Mouse (Mus musculus): ENCODE data around the gene Gpc1. TPM values are rescaled to one million over a fixed set of nuclear protein-coding genes. Genes with fewer than 3 reads are reported as not detected.

The Gpc1 gene
- polyA plus RNA-seq, 1 experiment, result 11.1 TPM

DNA sequence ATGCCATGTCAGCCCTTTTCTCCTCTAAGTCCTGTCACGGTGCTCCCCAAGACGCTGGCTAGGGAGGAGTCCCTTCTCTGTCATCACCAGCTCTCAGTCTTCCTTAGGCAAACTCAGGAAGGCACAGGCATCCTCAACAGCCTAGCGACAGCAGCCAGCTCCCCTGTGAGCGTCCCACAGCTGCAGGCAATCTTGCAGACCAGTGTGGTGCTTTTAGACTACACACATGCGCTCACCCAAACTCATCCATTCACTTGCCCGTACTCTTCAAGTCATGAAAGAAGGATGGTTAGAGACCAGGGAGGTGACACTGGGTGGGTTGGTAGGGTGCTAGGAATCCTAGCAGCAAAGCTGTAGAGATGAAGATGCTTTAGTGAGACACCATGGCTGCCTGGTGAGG, 30.1 kb downstream of the Gpc1 start:
- Histone ChIP-seq H3K27me3 (ENCODE audit: control insufficient read depth, insufficient read depth, low read length) (no peaks in the 10 kb centered on the region), H3K4me1 (ENCODE audit: control insufficient read depth, insufficient read depth, insufficient read length) (no peaks in the 10 kb centered on the region), H3K4me3 (ENCODE audit: extremely low read depth, insufficient read depth, insufficient read length) (no peak overlapping the region), H3K36me3 (ENCODE audit: control insufficient read depth, insufficient read depth, low read length) (no peaks in the 10 kb centered on the region), H3K27ac (ENCODE audit: insufficient read depth, low read length) (no peak overlapping the region)
- 77% methylated on average over 6 of the region's 6 CpGs for WGBS
- DNase-seq (ENCODE audit: low read depth in 1 of 2, low spot score in 2 of 2), result no peak
- TF ChIP-seq POLR2A (IDR thresholded peaks at IDR 0.05; ENCODE audit: low read depth, low read length) (no peak), CTCF (IDR thresholded peaks at IDR 0.05; ENCODE audit: extremely low read depth, insufficient read depth, insufficient read length, insufficient replicate concordance) (no peak)

DNA sequence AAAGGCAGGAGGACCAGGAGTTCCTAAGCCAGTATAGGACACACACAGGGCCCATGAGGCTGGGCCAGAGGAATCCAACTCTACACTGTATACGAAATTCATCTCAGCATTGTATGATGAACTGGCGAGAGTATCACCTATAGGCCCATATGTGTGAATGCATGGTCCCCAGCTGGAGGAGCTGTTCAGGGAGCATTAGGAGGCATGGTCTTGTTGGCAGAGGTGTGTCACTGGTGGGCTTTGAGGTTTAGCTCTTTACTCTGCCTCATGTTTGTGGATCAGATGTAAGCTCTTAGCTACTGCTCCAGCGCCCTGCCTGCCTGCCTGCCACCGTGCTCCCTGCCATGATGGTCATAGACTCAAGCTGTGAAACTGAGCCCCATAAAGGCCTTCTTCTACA, 31.8 kb downstream of the Gpc1 start:
- H3K27ac ChIP-seq (ENCODE audit: insufficient read depth, low read length), result no peak overlapping the region
- no peaks in the 10 kb centered on the region for H3K4me1 ChIP-seq (ENCODE audit: control insufficient read depth, insufficient read depth, insufficient read length)
- no peak for DNase-seq (ENCODE audit: low read depth in 1 of 2, low spot score in 2 of 2)
- WGBS, result 88% methylated on average over 4 of the region's 4 CpGs
- no peak overlapping the region for H3K4me3 ChIP-seq (ENCODE audit: extremely low read depth, insufficient read depth, insufficient read length)
- no peaks in the 10 kb centered on the region for H3K27me3 ChIP-seq (ENCODE audit: control insufficient read depth, insufficient read depth, low read length)
- TF ChIP-seq POLR2A (IDR thresholded peaks at IDR 0.05; ENCODE audit: low read depth, low read length), result no peak
- TF ChIP-seq CTCF (IDR thresholded peaks at IDR 0.05; ENCODE audit: extremely low read depth, insufficient read depth, insufficient read length, insufficient replicate concordance), result no peak
- no peaks in the 10 kb centered on the region for H3K36me3 ChIP-seq (ENCODE audit: control insufficient read depth, insufficient read depth, low read length)

DNA sequence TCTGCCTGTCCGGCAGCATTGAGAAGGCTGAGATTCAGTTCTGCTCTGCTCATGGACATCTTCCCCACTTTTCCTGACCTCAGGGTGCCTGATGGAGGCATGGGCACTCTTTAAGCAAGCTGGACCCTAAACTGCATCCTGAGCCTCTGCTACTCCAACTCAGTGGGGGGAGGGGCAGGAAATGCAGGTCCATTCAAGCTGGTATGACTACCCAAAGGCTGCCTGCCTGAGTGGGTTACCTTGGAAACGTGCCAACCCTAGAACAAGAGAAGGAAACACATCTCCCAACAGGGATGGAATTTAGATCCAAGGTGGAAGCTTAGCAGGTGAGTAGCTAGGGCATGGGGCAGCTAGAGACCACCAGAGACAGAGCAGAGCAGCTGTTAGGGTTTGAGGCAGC, 34.7 kb downstream of the Gpc1 start:
- no peak for TF ChIP-seq POLR2A (IDR thresholded peaks at IDR 0.05; ENCODE audit: low read depth, low read length)
- no peak for TF ChIP-seq CTCF (IDR thresholded peaks at IDR 0.05; ENCODE audit: extremely low read depth, insufficient read depth, insufficient read length, insufficient replicate concordance)
- H3K36me3 ChIP-seq (ENCODE audit: control insufficient read depth, insufficient read depth, low read length), result no peaks in the 10 kb centered on the region
- DNase-seq (ENCODE audit: low read depth in 1 of 2, low spot score in 2 of 2), result no peak
- H3K4me1 ChIP-seq (ENCODE audit: control insufficient read depth, insufficient read depth, insufficient read length), result no peaks in the 10 kb centered on the region
- no peak overlapping the region for H3K27ac ChIP-seq (ENCODE audit: insufficient read depth, low read length)
- no peak overlapping the region for H3K4me3 ChIP-seq (ENCODE audit: extremely low read depth, insufficient read depth, insufficient read length)
- no peaks in the 10 kb centered on the region for H3K27me3 ChIP-seq (ENCODE audit: control insufficient read depth, insufficient read depth, low read length)
- 64% methylated on average over 2 of the region's 2 CpGs for WGBS

DNA sequence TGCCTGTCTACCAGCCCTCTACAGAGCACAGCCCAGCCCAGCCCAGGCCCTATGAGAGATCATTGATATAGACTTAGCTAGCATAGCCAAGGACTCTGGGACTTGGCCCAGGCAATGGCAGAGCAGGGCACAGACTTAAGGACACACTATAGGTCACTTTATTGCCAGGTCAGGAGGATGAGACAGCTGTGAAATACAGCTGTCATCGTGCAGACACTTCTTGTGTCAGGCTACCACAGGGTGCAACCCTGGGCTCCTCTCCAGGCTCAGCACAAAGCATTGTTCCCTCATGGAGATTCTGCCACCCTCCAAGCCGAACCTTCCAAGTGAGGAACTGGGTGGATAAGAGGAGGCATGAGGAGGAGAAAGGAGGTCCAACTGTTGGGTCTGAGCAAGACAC, 38.5 kb downstream of the Gpc1 start:
- 79% methylated on average over 2 of the region's 2 CpGs for WGBS

DNA sequence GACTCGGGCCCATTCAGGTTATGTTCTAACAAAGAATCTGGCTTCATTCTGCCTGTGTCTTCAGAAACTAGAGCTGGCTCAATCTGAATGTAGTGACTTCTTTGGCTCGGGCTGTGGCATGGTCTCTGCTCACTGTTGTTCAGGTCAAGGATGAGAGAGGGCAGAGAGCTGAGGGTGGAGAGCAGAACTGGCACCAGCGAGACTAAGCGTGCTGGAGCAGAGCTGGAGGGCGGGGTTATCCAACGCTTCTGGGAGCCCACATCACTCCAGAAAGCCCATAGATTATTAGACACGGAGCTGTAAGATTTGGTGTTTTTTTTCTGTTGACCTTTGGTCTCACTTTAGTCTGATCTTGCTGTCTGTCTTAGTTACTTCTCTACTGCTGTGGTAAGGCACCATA, 41.2 kb downstream of the Gpc1 start:
- H3K27ac ChIP-seq (ENCODE audit: insufficient read depth, low read length), result no peak overlapping the region
- no peaks in the 10 kb centered on the region for H3K36me3 ChIP-seq (ENCODE audit: control insufficient read depth, insufficient read depth, low read length)
- H3K4me1 ChIP-seq (ENCODE audit: control insufficient read depth, insufficient read depth, insufficient read length), result no peaks in the 10 kb centered on the region
- no peaks in the 10 kb centered on the region for H3K27me3 ChIP-seq (ENCODE audit: control insufficient read depth, insufficient read depth, low read length)
- no peak for DNase-seq (ENCODE audit: low read depth in 1 of 2, low spot score in 2 of 2)
- no peak overlapping the region for H3K4me3 ChIP-seq (ENCODE audit: extremely low read depth, insufficient read depth, insufficient read length)
- TF ChIP-seq CTCF (IDR thresholded peaks at IDR 0.05; ENCODE audit: extremely low read depth, insufficient read depth, insufficient read length, insufficient replicate concordance) (no peak), POLR2A (IDR thresholded peaks at IDR 0.05; ENCODE audit: low read depth, low read length) (no peak)
- WGBS, result 88% methylated on average over 7 of the region's 7 CpGs

More for the DNA sequence above, 38.5 kb downstream of the Gpc1 start:
- no peaks in the 10 kb centered on the region for H3K36me3 ChIP-seq (ENCODE audit: control insufficient read depth, insufficient read depth, low read length)
- no peak overlapping the region for H3K27ac ChIP-seq (ENCODE audit: insufficient read depth, low read length)
- H3K27me3 ChIP-seq (ENCODE audit: control insufficient read depth, insufficient read depth, low read length), result no peaks in the 10 kb centered on the region
- DNase-seq (ENCODE audit: low read depth in 1 of 2, low spot score in 2 of 2), result no peak
- TF ChIP-seq CTCF (IDR thresholded peaks at IDR 0.05; ENCODE audit: extremely low read depth, insufficient read depth, insufficient read length, insufficient replicate concordance) (no peak), POLR2A (IDR thresholded peaks at IDR 0.05; ENCODE audit: low read depth, low read length) (no peak)
- H3K4me1 ChIP-seq (ENCODE audit: control insufficient read depth, insufficient read depth, insufficient read length), result no peaks in the 10 kb centered on the region
- H3K4me3 ChIP-seq (ENCODE audit: extremely low read depth, insufficient read depth, insufficient read length), result no peak overlapping the region

DNA sequence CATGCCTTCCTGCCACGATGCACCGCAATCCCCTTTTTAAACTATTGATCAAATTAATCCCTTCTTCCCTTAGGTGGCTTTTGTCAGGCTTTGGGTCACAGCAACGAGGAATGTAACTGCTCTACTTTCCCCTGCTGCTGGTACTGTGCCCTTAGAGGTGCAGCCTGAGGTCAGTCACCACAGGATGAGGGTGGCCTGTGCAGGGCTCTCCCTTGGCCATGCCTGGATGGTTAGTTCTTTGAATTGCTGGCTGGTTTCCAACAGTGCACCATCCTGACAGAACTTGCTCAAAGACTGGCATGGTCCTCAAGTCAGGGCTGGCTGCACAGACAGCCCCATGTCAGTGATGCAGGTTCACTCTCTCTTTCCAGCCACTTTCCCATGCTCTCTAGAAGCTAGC, 42.6 kb downstream of the Gpc1 start:
- TF ChIP-seq POLR2A (IDR thresholded peaks at IDR 0.05; ENCODE audit: low read depth, low read length), result no peak
- TF ChIP-seq CTCF (IDR thresholded peaks at IDR 0.05; ENCODE audit: extremely low read depth, insufficient read depth, insufficient read length, insufficient replicate concordance), result no peak
- 82% methylated on average over 3 of the region's 3 CpGs for WGBS

DNA sequence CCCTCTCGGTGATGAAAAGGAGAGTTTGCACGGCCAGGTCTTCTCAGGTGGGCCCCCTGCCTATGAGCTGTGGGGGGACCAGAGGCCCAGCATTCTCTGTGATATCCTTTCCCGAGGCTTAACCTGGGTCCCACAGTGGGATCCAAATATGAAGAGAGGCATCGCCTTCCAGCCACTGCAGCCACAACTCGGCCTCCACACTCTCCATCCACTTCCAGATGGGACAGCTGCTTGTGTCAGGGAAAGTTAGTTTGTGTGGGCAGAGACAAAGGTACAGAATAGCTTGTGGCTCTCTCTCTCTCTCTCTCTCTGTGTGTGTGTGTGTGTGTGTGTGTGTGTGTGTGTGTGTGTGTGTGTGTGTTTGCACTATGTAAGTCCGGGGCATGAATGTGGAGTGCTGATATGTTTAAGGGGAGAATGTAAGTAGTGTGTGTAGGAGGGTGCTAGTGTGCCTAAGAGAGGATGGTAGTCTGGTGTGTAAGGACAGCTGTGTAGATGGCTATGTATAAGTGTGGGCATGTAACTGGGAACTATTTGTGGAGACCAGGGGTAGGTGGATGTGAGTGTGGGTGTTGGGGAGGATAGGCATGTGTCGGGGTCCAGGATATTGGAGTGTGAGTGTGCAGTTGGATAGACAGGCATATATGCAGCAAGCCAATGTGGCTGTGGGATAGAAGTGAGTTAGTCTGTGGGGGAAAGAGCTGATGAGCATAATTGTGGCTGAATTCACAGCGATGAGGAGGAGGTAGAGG, 44.1 kb downstream of the Gpc1 start:
- no peaks in the 10 kb centered on the region for H3K27me3 ChIP-seq (ENCODE audit: control insufficient read depth, insufficient read depth, low read length)
- TF ChIP-seq CTCF (IDR thresholded peaks at IDR 0.05; ENCODE audit: extremely low read depth, insufficient read depth, insufficient read length, insufficient replicate concordance), result no peak
- no peak for TF ChIP-seq POLR2A (IDR thresholded peaks at IDR 0.05; ENCODE audit: low read depth, low read length)
- H3K27ac ChIP-seq (ENCODE audit: insufficient read depth, low read length), result no peak overlapping the region
- no peaks in the 10 kb centered on the region for H3K4me1 ChIP-seq (ENCODE audit: control insufficient read depth, insufficient read depth, insufficient read length)
- no peak overlapping the region for H3K4me3 ChIP-seq (ENCODE audit: extremely low read depth, insufficient read depth, insufficient read length)
- WGBS, result 78% methylated on average over 8 of the region's 8 CpGs
- no peak for DNase-seq (ENCODE audit: low read depth in 1 of 2, low spot score in 2 of 2)
- H3K36me3 ChIP-seq (ENCODE audit: control insufficient read depth, insufficient read depth, low read length), result no peaks in the 10 kb centered on the region

More for the DNA sequence above, 42.6 kb downstream of the Gpc1 start:
- Histone ChIP-seq H3K36me3 (ENCODE audit: control insufficient read depth, insufficient read depth, low read length) (no peaks in the 10 kb centered on the region), H3K4me1 (ENCODE audit: control insufficient read depth, insufficient read depth, insufficient read length) (no peaks in the 10 kb centered on the region), H3K27ac (ENCODE audit: insufficient read depth, low read length) (no peak overlapping the region), H3K4me3 (ENCODE audit: extremely low read depth, insufficient read depth, insufficient read length) (no peak overlapping the region), H3K27me3 (ENCODE audit: control insufficient read depth, insufficient read depth, low read length) (no peaks in the 10 kb centered on the region)
- no peak for DNase-seq (ENCODE audit: low read depth in 1 of 2, low spot score in 2 of 2)

Data from spleen, adult 2 months (tissue).